Mouse (Mus musculus) stomach, postnatal 0 days (tissue): ENCODE results near the gene Cdhr5. TPM values are rescaled to one million over a fixed set of nuclear protein-coding genes. Genes with fewer than 3 reads are reported as not detected.
A peak's percentile ranks its signal among the peaks of the same experiment; 100 is the strongest.

Experiments used
- ATAC-seq: fragments of 200-750 bp; cut with Nextera tagmentation; 2 replicates; pipeline ENCODE4 v1.8.0; 2017; ENCODE audit not compliant: low FRiP score, low TSS enrichment
- DNase-seq: peaks from one replicate; pipeline ENCODE4 v3.0.0-alpha.2; 2016; ENCODE audit warnings: low spot score
- H3K27ac ChIP-seq: fragments of 300-500 bp; sonication (generic); replicated peaks from 2 replicates; pipeline ENCODE4 v1.5.1; 2014; ENCODE audit warnings: mild to moderate bottlenecking, control low read depth
- H3K27me3 ChIP-seq: fragments of 300-500 bp; sonication (generic); 2 replicates; pipeline ENCODE4 v1.6.1; 2014; ENCODE audit warnings: low read length; ENCODE audit not compliant: control insufficient read depth, insufficient read depth
- H3K36me3 ChIP-seq: fragments of 300-500 bp; sonication (generic); 2 replicates; pipeline ENCODE4 v1.6.1; 2014; ENCODE audit warnings: low read length, mixed read lengths; ENCODE audit not compliant: control insufficient read depth, insufficient read depth
- H3K4me1 ChIP-seq: fragments of 300-500 bp; sonication (generic); replicated peaks from 2 replicates; pipeline ENCODE4 v1.6.1; 2014; ENCODE audit warnings: antibody characterized with exemption; ENCODE audit not compliant: control insufficient read depth, insufficient read depth
- H3K4me2 ChIP-seq: fragments of 300-500 bp; sonication (generic); replicated peaks from 2 replicates; pipeline ENCODE4 v1.6.1; 2014; ENCODE audit warnings: low read depth, mild to moderate bottlenecking, control low read depth, moderate library complexity
- H3K4me3 ChIP-seq: fragments of 300-500 bp; sonication (generic); 2 replicates; pipeline ENCODE4 v1.5.1; 2014; ENCODE audit warnings: low read depth, low read length, control low read depth
- H3K9ac ChIP-seq: fragments of 300-500 bp; sonication (generic); 2 replicates; pipeline ENCODE4 v1.6.1; 2014; ENCODE audit warnings: mild to moderate bottlenecking, low read length, control low read depth, mixed read lengths
- H3K9me3 ChIP-seq: fragments of 300-500 bp; sonication (generic); 2 replicates; pipeline ENCODE4 v1.6.1; 2016; ENCODE audit warnings: low read length; ENCODE audit not compliant: control insufficient read depth
- CTCF ChIP-seq: IDR thresholded peaks from 2 replicates; pipeline ENCODE4 v1.5.1; 2016; ENCODE audit warnings: antibody characterized with exemption, low read depth, mild to moderate bottlenecking, moderate library complexity
- EP300 ChIP-seq: optimal IDR thresholded peaks from 2 replicates; pipeline ENCODE3; 2016; ENCODE audit warnings: antibody characterized with exemption
- WGBS: fragments of 180-500 bp; shearing (Covaris S2); extraction: QIAGEN DNeasy Blood & Tissue Kit; methylation state at CpG from one replicate; pipeline ENCODE4 v1.1.7; 2014; 5-methylcytosine and 5-hydroxymethylcytosine counted together
- polyA plus RNA-seq: library from polyadenylated mRNA; unstranded; fragments of >200 nt; fragmentation: Nextera tagmentation; extraction: Ambion mirVana; gene quantifications from 2 replicates; pipeline ENCODE4 v1.2.1, GENCODE M21; 2015

The Cdhr5 gene
- 1.2 and 2.0 TPM in 2 replicates for polyA plus RNA-seq

GRCm38 (mm10) chr7:141276546-141276945 lies at the start of gene Cdhr5:
TSS of gene Cdhr5 (minus strand) at chr7:141276786.
- TF ChIP-seq EP300 (no peak), CTCF (no peak)
- H3K9me3 ChIP-seq = no peaks in the 10 kb centered on the region
- DNase-seq (peak; percentile 41), ATAC-seq (no peak; the same call in 1 of the 2 replicates)
- 0 out of 2 replicates have a peak, but pooled peaks cover 3% of the 10 kb centered on the region for H3K4me1 ChIP-seq
- H3K36me3 ChIP-seq = no peaks in the 10 kb centered on the region
- no peak within 1 kb of the TSS for H3K9ac ChIP-seq
- no peaks in the 10 kb centered on the region for H3K27me3 ChIP-seq
- H3K4me3 ChIP-seq = no peak within 1 kb of the TSS
- no peak within 1 kb of the TSS for H3K27ac ChIP-seq
- H3K4me2 ChIP-seq = no peak within 1 kb of the TSS
- 65% methylated on average over 11 of the region's 11 CpGs for WGBS

- TF ChIP-seq EP300 (no peak), CTCF (no peak)
- no peaks in the 10 kb centered on the region for H3K9me3 ChIP-seq
- H3K4me1 ChIP-seq = peaks cover 9% of the 10 kb centered on the region
- no peaks in the 10 kb centered on the region for H3K27me3 ChIP-seq
- H3K27ac ChIP-seq = no peak overlapping the region
- peaks cover 19% of the 10 kb centered on the region for H3K36me3 ChIP-seq
- no peak overlapping the region for H3K4me2 ChIP-seq
- H3K9ac ChIP-seq = no peak overlapping the region
- no peak for DNase-seq
- 75% methylated on average over 1 of the region's 1 CpGs for WGBS
- H3K4me3 ChIP-seq = no peak overlapping the region
- ATAC-seq = no peak
Measured at GRCm38 (mm10) chr7:141324686-141325085, 48.1 kb upstream of the Cdhr5 start.

- Histone ChIP-seq H3K27me3 (no peaks in the 10 kb centered on the region), H3K4me2 (no peak overlapping the region), H3K4me1 (no peaks in the 10 kb centered on the region), H3K4me3 (no peak overlapping the region), H3K36me3 (peaks cover 29% of the 10 kb centered on the region), H3K9ac (no peak overlapping the region), H3K27ac (no peak overlapping the region), H3K9me3 (no peaks in the 10 kb centered on the region)
- 66% methylated on average over 2 of the region's 2 CpGs for WGBS
- DNase-seq (no peak), ATAC-seq (no peak)
- TF ChIP-seq EP300 (no peak), CTCF (no peak)
Measured at GRCm38 (mm10) chr7:141319446-141319845, 42.9 kb upstream of the Cdhr5 start.

GRCm38 (mm10) chr7:141317619-141318132 lies 41.1 kb upstream of the Cdhr5 start:
- Histone ChIP-seq H3K4me2 (no peak overlapping the region), H3K36me3 (peaks cover 37% of the 10 kb centered on the region), H3K9me3 (no peaks in the 10 kb centered on the region), H3K4me3 (no peak overlapping the region), H3K27me3 (no peaks in the 10 kb centered on the region), H3K9ac (no peak overlapping the region), H3K27ac (no peak overlapping the region), H3K4me1 (no peaks in the 10 kb centered on the region)
- TF ChIP-seq CTCF (no peak), EP300 (no peak)
- ATAC-seq = no peak
- WGBS = 64% methylated on average over 1 of the region's 1 CpGs
- DNase-seq = no peak

GRCm38 (mm10) chr7:141315974-141316373 lies 39.4 kb upstream of the Cdhr5 start:
- Histone ChIP-seq H3K27me3 (no peaks in the 10 kb centered on the region), H3K27ac (no peak overlapping the region), H3K4me2 (no peak overlapping the region), H3K9ac (no peak overlapping the region), H3K4me1 (no peaks in the 10 kb centered on the region), H3K4me3 (no peak overlapping the region), H3K9me3 (no peaks in the 10 kb centered on the region), H3K36me3 (peaks cover 36% of the 10 kb centered on the region)
- 72% methylated on average over 5 of the region's 5 CpGs for WGBS
- DNase-seq (peak; percentile 62), ATAC-seq (peak; percentile 75)
- TF ChIP-seq EP300 = no peak
- TF ChIP-seq CTCF = peak; percentile 73

GRCm38 (mm10) chr7:141315076-141315475 lies 38.5 kb upstream of the Cdhr5 start:
- Histone ChIP-seq H3K9ac (no peak overlapping the region), H3K27me3 (no peaks in the 10 kb centered on the region), H3K27ac (no peak overlapping the region), H3K4me1 (no peaks in the 10 kb centered on the region), H3K36me3 (peaks cover 35% of the 10 kb centered on the region), H3K4me2 (no peak overlapping the region), H3K4me3 (no peak overlapping the region), H3K9me3 (no peaks in the 10 kb centered on the region)
- TF ChIP-seq CTCF = no peak
- ATAC-seq (no peak), DNase-seq (no peak)
- 78% methylated on average over 8 of the region's 8 CpGs for WGBS
